Mouse (Mus musculus) E14TG2a.4 (cell line): Measurements from ENCODE around the gene Tmc6.

Experiments
- CTCF ChIP-seq: conservative IDR thresholded peaks from 2 replicates; pipeline ENCODE4 v1.5.1; 2014; ENCODE audit warnings: low read length
- NANOG ChIP-seq: IDR thresholded peaks from 2 replicates; pipeline ENCODE4 v1.6.1; 2014; ENCODE audit warnings: borderline replicate concordance, low read length, mixed read lengths
- POU5F1 ChIP-seq: IDR thresholded peaks from 2 replicates; pipeline ENCODE4 v1.6.1; 2014; ENCODE audit warnings: low read length, borderline replicate concordance

DNA sequence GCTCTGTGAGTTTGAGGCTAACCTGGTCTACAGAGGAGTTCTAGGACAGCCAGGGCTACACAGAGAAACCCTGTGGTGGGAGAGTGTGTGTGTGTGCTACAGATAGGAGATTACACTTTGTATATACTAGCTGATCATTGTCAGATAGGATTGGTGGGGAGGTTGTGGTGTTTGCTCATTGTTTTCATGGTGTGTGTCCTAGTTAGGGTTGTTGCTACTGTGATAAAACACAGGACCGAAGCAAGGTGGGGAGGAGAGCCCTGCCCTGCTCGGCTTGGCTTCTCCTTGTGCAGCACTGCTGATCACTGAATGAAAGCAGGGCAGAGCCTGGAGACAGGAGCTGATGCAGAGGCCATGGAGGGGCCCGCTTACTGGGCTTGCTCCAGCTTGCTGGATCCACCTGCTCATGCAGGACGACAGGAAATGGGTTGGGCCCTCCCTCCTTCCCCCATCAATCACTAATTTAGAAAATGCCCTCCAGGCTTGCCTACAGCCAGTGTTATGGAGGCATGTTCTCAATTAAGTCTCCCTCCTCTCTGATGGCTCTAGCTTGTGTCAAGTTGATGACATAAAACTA, 38.5 kb downstream of the Tmc6 start:
- TF ChIP-seq CTCF (no peak), POU5F1 (no peak), NANOG (no peak)
